Mouse (Mus musculus) spleen, adult 2 months (tissue): ENCODE measurements around the gene Elf5.

Experiments
- CTCF ChIP-seq: fragments of 200-500 bp; IDR thresholded peaks from 2 replicates; pipeline ENCODE4 v1.5.1; 2011; ENCODE audit warnings: mild to moderate bottlenecking, inconsistent platforms; ENCODE audit not compliant: insufficient read depth, insufficient read length, insufficient replicate concordance; ENCODE audit errors: extremely low read depth
- POLR2A ChIP-seq: fragments of 200-500 bp; IDR thresholded peaks from 2 replicates; pipeline ENCODE4 v1.6.1; 2011; ENCODE audit warnings: low read depth, low read length, inconsistent platforms

- TF ChIP-seq CTCF: no peak
- TF ChIP-seq POLR2A: no peak
Observed at GRCm38 (mm10) chr2:103493827-103494226, 82.3 kb downstream of the Elf5 start.
